Mouse (Mus musculus) NIH3T3 (cell line): ENCODE measurements around the gene Phc3.
"Not testable (repeated sequence)": the region's sequence is repeated elsewhere in the genome, so short reads cannot be mapped to it uniquely, and the experiment has no call there.

Experiments
- DNase-seq: peaks from one replicate; pipeline ENCODE4 v3.0.0-alpha.2; 2012; ENCODE audit warnings: low read depth

The Phc3 gene

DNA sequence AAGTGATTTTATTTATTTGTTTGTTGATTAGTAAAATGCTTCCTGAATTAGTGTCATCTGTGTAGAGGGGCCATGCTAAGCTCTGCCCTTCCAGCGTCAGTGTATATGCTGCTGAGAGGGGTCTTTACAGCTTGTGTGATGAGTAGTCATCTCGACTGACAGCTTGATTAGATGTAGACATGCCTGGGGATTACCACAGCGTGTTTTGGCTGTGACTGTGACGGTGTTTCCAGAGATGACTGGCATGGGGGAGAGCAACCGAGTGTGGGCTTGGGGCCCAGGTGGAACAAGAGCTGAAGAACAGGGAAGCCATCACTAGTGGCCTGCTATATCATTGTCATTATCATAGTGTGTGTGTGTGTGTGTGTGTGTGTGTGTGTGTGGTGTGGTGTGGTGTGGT, 100.6 kb downstream of the Phc3 start:
- no peak for DNase-seq

DNA sequence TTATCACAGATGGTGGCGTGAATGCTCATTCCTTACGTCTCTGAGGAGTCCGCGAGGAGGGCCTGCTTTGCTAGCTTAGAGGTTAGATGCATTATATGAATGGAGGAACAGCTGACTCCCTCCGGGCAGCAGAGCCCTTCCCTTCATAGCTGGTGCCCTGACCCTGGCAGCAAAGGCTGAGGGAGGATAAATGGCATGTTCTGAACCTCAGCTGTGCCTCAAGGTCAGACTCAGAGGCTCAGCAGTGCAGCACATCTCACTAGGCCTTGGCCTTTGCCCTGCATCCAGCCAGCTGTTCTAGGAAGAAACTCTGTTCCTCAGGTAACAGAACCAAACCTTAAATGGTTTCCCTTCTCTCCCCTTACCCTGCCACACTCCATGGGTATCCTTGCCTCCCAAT, 101.0 kb downstream of the Phc3 start:
- no peak for DNase-seq

DNA sequence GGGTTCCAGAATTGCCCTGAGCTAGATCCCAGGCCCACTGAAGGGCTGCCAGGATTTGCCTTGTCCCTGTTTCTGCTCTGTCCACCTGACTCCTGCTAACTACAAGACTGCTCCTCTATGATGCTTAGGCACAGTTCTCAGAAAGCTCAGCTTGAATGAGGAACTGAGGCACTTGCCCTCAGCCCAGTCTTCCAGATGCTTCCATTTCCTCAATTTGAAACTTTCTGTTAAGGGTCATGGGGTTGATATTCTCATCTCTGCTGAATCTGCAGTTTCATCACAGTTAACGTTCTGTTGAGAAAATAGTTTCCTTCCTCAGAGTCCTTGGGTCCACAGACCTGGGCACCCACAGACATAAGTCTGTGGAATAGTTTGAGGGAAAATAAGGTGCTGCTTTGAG, 104.6 kb downstream of the Phc3 start:
- DNase-seq = no peak

DNA sequence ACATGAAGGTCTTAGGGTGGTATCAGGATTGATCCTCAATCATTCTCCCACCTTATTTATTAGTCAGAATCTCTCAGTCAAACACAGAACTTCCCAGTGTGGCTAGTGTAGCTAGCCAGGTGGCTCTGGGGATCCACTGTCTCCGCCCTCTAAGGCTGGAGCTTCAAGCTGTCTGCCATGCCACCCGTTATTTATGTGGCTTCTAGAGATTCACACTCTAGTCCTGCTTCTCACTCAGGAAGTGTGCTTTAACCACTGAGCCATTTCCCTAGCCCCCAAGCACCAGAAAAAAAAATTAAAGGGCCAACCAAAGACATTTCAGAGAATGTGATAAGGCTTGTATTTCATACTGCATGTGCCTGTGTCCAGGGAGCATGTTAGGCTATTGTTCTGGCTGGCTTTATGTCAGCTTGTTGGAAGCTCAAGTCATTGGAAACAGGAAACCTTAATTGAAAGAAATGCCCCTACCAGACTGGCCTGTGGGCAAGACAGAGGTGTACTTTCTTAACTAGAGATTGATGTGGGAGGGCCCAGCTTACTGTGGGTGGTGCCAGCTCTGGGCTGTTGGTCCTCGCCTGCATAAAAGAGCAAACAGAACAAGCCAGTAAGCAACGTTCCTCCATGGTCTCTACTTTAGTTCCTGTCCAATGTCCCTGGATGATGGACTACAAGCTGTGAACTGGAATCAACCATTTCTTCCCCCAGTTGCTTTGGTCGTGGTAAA, 105.3 kb downstream of the Phc3 start:
- DNase-seq = no peak

DNA sequence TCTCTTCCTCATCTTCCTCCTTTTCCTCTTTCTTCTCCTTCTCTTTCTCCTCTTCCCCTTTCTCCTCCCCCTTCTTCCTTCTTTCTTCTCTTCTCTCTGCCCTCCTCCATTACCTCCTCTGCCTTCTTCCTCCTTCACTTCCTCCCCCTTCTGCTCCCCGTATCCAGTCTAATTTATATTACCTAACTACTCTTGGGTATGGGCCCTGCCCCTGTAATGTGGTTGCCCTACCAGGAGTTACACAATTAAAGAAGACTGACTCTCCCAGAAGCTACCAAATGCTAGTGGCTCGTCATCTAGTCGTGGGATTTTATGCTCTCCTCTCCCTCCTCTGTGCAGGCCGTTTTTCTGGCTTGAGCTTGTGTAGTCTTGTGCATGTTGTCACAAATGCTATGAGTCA, 108.5 kb downstream of the Phc3 start:
- DNase-seq = no peak

DNA sequence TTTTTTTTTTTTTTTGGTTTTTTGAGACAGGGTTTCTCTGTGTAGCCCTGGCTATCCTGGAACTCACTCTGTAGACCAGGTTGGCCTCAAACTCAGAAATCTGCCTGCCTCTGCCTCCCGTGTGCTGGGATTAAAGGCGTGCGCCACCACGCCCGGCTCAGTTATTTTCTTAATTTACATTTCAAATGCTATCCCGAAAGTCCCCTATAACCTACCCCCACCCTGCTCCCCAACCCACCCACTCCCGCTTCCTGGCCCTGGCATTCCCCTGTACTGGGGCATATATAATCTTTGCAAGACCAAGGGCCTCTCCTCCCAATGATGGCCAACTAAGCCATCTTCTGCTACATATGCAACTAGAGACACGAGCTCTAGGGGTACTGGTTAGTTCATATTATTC, 109.6 kb downstream of the Phc3 start:
- not testable (repeated sequence) for DNase-seq

DNA sequence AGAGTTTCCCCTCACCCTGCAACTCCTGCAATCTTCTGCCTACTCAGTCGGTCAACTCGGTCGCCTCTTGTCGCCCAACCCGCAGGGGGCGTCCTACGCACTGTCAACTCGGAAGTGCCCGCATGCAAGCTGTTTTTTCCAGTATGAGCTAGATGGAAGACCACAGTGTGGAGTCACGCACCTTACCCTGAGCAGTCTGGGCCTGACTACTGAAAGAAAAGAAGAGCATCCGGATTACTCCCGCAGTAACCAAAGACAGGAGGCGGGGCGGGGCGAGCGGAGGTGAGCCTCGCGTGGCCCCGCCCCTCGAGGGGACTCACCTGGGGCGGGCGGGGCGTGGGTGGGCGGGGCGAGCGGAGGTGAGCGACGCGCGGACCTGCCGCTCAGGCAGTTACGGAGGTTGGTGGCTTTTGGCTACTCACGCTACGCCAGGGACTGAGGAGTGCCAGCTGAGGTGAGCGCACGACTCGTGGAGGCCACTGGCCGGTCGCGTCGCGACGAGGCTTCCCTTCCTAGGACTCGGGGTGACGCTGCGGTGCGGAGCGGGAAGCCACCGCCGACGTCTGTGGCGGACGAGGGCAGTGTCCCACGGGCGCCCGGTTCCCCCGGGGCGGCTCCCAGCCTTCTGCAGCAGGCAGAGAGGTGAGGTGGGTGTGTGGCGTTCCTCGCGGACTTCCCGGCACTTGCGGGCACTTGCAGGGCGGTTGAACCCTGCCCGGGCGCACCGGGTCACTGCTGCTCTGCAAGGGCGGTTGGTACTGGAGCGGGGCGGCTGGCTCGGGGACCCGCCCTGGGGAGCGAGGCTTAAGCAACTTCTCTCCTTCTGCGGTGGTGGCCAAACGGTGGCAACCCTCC, 113.4 kb downstream of the Phc3 start, which contains the start of gene Gpr160:
Gpr160 (plus strand) TSS at position 347 of the 855 bp plus-strand sequence.
- DNase-seq = peak; percentile 50

DNA sequence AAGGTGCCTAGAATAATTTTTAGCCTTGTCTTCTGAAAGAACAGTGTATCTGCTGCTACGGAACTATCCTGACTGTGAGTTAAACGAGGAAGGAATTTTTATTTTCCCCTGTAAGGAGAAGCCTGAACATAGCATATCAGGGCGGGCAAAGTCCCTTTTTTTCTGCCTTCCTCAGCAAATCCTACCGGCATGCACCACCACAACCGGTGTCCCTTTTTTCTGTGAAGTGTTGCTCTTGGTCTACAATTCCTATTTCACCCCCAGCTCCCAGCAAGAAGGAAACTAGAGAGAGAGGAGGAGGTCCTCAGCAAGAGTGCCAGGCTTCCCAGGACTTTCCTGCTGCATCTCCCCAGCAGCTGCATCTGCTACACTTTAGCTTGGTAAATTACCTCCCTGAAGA, 115.6 kb downstream of the Phc3 start:
- DNase-seq = no peak

DNA sequence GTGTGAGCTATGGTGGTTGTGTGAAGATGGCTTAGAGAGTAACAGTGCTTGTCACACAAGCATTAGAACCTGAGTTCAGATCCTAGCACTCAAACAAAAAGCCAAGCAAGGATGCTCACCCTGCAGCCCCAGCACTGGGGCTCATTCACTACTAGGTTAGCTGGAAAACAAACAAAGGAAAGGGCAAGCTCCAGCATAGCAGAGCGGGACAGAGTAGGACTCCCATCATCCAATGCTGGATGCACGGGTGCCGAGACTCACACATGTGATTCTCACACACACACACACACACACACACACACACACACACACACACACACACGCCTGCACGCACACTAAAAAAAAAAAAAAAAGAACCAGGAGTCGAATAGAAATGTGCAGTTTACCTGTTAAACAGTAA, 117.8 kb downstream of the Phc3 start:
- DNase-seq = no peak
